ENCODE assay signal across 8 mouse cellular contexts in genomic region chr14:18303262-18303661, GRCm38 (mm10). TPM values are rescaled to one million over a fixed set of nuclear protein-coding genes. Genes with fewer than 3 reads are reported as not detected.
A peak's percentile ranks its signal among the peaks of the same experiment; 100 is the strongest.
DNase-seq lines count a peak whose midpoint lies in the region; ATAC-seq lines count a peak whose summit lies in the region.

No protein-coding gene starts in this region.

- H3K9ac ChIP-seq in forebrain, embryonic 14.5 days (ENCODE audit: low read length): no peak overlapping the region
- H3K9ac ChIP-seq in forebrain, embryonic 15.5 days (replicated peaks): no peak overlapping the region
- no peak overlapping the region for H3K9ac ChIP-seq in midbrain, embryonic 14.5 days (replicated peaks; ENCODE audit: low read length)

- H3K4me1 ChIP-seq in forebrain, embryonic 14.5 days (ENCODE audit: control insufficient read depth, insufficient read depth, low read length): no peaks in the 10 kb centered on the region
- no peaks in the 10 kb centered on the region for H3K4me1 ChIP-seq in forebrain, embryonic 15.5 days
- no peaks in the 10 kb centered on the region for H3K4me1 ChIP-seq in midbrain, embryonic 14.5 days (ENCODE audit: control insufficient read depth, insufficient read depth, low read length)

- peak; percentile 17 for DNase-seq in forebrain, embryonic 14.5 days (ENCODE audit: low spot score)
- DNase-seq in brain, adult 2 months (ENCODE audit: low read depth, low spot score): peak; percentile 79
- peak; percentile 65 to 84 for DNase-seq in heart, adult 18-20 months
- DNase-seq in layer of hippocampus, postnatal 36 days: peak; percentile 62 to 67
- no peak for DNase-seq in spleen, adult 18-20 months
- DNase-seq in midbrain, embryonic 14.5 days: no peak
- no peak for DNase-seq in yolk sac, embryonic 10.5 days (ENCODE audit: low spot score)

- no peak overlapping the region for H3K27ac ChIP-seq in forebrain, embryonic 14.5 days (ENCODE audit: low read depth, low read length)
- no peak overlapping the region for H3K27ac ChIP-seq in forebrain, embryonic 15.5 days (replicated peaks)
- H3K27ac ChIP-seq in midbrain, embryonic 14.5 days (replicated peaks; ENCODE audit: low read depth, low read length): no peak overlapping the region

- H3K27me3 ChIP-seq in forebrain, embryonic 14.5 days (replicated peaks; ENCODE audit: control insufficient read depth, insufficient read depth, low read length): no peaks in the 10 kb centered on the region
- H3K27me3 ChIP-seq in forebrain, embryonic 15.5 days: no peaks in the 10 kb centered on the region
- no peaks in the 10 kb centered on the region for H3K27me3 ChIP-seq in midbrain, embryonic 14.5 days (ENCODE audit: control insufficient read depth, insufficient read depth, low read length)

- H3K9me3 ChIP-seq in forebrain, embryonic 14.5 days (replicated peaks; ENCODE audit: control insufficient read depth, low read length): no peaks in the 10 kb centered on the region
- H3K9me3 ChIP-seq in forebrain, embryonic 15.5 days: no peaks in the 10 kb centered on the region
- no peaks in the 10 kb centered on the region for H3K9me3 ChIP-seq in midbrain, embryonic 14.5 days (ENCODE audit: control insufficient read depth, low read length)

- 0 out of 2 replicates have a peak, but pooled peaks cover 6% of the 10 kb centered on the region for H3K36me3 ChIP-seq in forebrain, embryonic 14.5 days (ENCODE audit: control insufficient read depth, insufficient read depth, low read length)
- no peaks in the 10 kb centered on the region for H3K36me3 ChIP-seq in forebrain, embryonic 15.5 days
- peaks cover 4% of the 10 kb centered on the region for H3K36me3 ChIP-seq in midbrain, embryonic 14.5 days (ENCODE audit: control insufficient read depth, insufficient read depth, low read length)

- H3K4me3 ChIP-seq in forebrain, embryonic 14.5 days (ENCODE audit: low read depth, low read length): no peak overlapping the region
- H3K4me3 ChIP-seq in forebrain, embryonic 15.5 days: no peak overlapping the region
- no peak overlapping the region for H3K4me3 ChIP-seq in midbrain, embryonic 14.5 days (replicated peaks; ENCODE audit: low read depth, low read length)

- 77% methylated on average over 4 of the region's 4 CpGs for WGBS in forebrain, embryonic 14.5 days
- 69% methylated on average over 4 of the region's 4 CpGs for WGBS in forebrain, embryonic 15.5 days
- WGBS in midbrain, embryonic 14.5 days: 85% methylated on average over 4 of the region's 4 CpGs

- H3K4me2 ChIP-seq in forebrain, embryonic 14.5 days (ENCODE audit: low read length): no peak overlapping the region
- H3K4me2 ChIP-seq in forebrain, embryonic 15.5 days (replicated peaks): no peak overlapping the region
- no peak overlapping the region for H3K4me2 ChIP-seq in midbrain, embryonic 14.5 days (ENCODE audit: low read length)

- ATAC-seq in forebrain, embryonic 14.5 days: 0 out of 2 replicates have a peak, but pooled peaks have one; percentile 26
- no peak; the same call in 1 of the 2 replicates for ATAC-seq in forebrain, embryonic 15.5 days (replicated peaks)
- no peak for ATAC-seq in midbrain, embryonic 14.5 days (ENCODE audit: low FRiP score, low TSS enrichment)

RNA-seq across cellular contexts. Expression of gene Ube2e1, which starts 28.4 kb away (rescaled TPM):
- polyA plus RNA-seq in forebrain, embryonic 14.5 days (2014; fragmentation: Nextera tagmentation; extraction: Ambion mirVana): 78.0 and 78.7 TPM in 2 replicates
- polyA plus RNA-seq in forebrain, embryonic 15.5 days (2015; fragmentation: Nextera tagmentation; extraction: Ambion mirVana): 200 and 214 TPM in 2 replicates
- total RNA-seq in heart, adult 18-20 months (2021): 10 to 100 TPM; 40.8 to 45.5 TPM
- total RNA-seq in layer of hippocampus, postnatal 36 days (2021): 100 to 1,000 TPM; 112 to 119 TPM
- 83.0 and 139 TPM in 2 replicates for polyA plus RNA-seq in midbrain, embryonic 14.5 days (2014; fragmentation: Nextera tagmentation; extraction: Ambion mirVana)

RNA-seq across cellular contexts. Expression of gene Rpl15, which starts 32.1 kb away (rescaled TPM):
- polyA plus RNA-seq in forebrain, embryonic 14.5 days (2014; fragmentation: Nextera tagmentation; extraction: Ambion mirVana): 374 and 464 TPM in 2 replicates
- polyA plus RNA-seq in forebrain, embryonic 15.5 days (2015; fragmentation: Nextera tagmentation; extraction: Ambion mirVana): 315 and 322 TPM in 2 replicates
- total RNA-seq in heart, adult 18-20 months (2021): 100 to 1,000 TPM; 528 to 555 TPM
- 100 to 1,000 TPM; 390 to 394 TPM for total RNA-seq in layer of hippocampus, postnatal 36 days (2021)
- polyA plus RNA-seq in midbrain, embryonic 14.5 days (2014; fragmentation: Nextera tagmentation; extraction: Ambion mirVana): 350 and 371 TPM in 2 replicates

RNA-seq across cellular contexts. Expression of gene Nkiras1, which starts 32.3 kb away (rescaled TPM):
- 28.7 and 34.3 TPM in 2 replicates for polyA plus RNA-seq in forebrain, embryonic 14.5 days (2014; fragmentation: Nextera tagmentation; extraction: Ambion mirVana)
- polyA plus RNA-seq in forebrain, embryonic 15.5 days (2015; fragmentation: Nextera tagmentation; extraction: Ambion mirVana): 29.5 and 33.3 TPM in 2 replicates
- total RNA-seq in heart, adult 18-20 months (2021): 10 to 100 TPM; 35.5 to 41.4 TPM
- 10 to 100 TPM; 85.9 to 86.4 TPM for total RNA-seq in layer of hippocampus, postnatal 36 days (2021)
- polyA plus RNA-seq in midbrain, embryonic 14.5 days (2014; fragmentation: Nextera tagmentation; extraction: Ambion mirVana): 38.0 and 54.5 TPM in 2 replicates

Comparison
In these comparisons a context has a peak if more than half of its experiments do, and no peak if none do; other contexts are left out.
1. DNase-seq: peak in forebrain, embryonic 14.5 days (single experiment), brain, adult 2 months (single experiment), heart, adult 18-20 months (2 of 2) and layer of hippocampus, postnatal 36 days (2 of 2); none in spleen, adult 18-20 months (0 of 2), midbrain, embryonic 14.5 days (single experiment) and yolk sac, embryonic 10.5 days (single experiment).